Mouse (Mus musculus) testis, adult 2 months (tissue): ENCODE data around the gene Mdga1.

ENCODE experiments used
- CTCF ChIP-seq: fragments of 200-500 bp; IDR thresholded peaks from 2 replicates; pipeline ENCODE4 v1.5.1; 2012; ENCODE audit warnings: low read depth, mild to moderate bottlenecking, inconsistent platforms, low read length, moderate library complexity; ENCODE audit not compliant: control insufficient read depth, insufficient read depth, insufficient replicate concordance
- POLR2A ChIP-seq: fragments of 200-500 bp; IDR thresholded peaks from 2 replicates; pipeline ENCODE4 v1.6.1; 2012; ENCODE audit warnings: low read depth, mild to moderate bottlenecking, inconsistent platforms, low read length, moderate library complexity; ENCODE audit not compliant: control insufficient read depth

DNA sequence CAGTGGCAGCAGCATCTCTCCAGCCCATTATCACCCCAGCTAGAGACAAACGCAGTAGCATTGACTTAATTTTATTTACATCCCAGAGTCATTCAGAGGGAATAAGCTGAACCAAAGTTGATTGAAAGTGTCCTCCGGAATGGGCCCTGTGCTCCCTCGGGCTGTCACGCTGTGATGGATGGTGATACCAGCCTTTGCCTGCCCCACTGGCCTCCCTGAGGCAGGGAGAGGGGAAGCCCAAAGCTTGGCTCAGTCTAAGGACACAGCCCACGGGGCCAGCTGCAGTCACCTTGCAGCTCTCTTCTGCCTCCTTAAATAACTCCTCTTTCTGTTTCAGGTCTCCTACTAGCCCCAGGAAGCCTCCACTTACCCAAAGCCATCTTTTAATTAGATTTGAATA lies 18.3 kb upstream of the Mdga1 start:
- TF ChIP-seq POLR2A (no peak), CTCF (no peak)
